22 mouse cellular contexts compared by ENCODE assay signal in the genomic region with DNA sequence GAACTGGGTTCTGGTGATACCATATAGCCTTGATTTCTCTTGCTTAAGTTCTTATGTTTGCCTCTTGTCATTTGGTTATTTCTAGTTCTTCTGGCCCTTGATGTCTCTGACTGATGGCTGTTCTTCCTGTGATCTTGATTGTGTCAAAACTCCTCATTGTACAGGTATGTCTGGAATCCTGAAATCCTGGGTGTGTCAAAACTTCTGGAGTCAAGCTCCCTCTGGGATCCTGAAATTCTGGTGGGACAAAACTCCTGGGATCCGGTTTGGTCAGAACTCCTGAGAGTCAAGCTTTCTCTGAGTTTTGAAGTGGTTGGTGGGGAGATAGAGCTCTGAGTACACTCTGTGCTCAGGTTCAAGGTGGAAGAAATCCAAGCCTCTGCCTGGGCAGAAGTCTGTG.
"Had no signal": no experiment of that assay in that cellular context is flagged by ENCODE, and none has a peak within 500 bp of the region (broad histone marks: within the 10 kb centered on the region; RNA-seq: fewer than 3 reads in every experiment).

No protein-coding gene starts in this region.

- H3K27ac ChIP-seq: lung, embryonic 15.5 days; macrophage; midbrain, embryonic 13.5 days; neural tube, embryonic 13.5 days; neural tube, embryonic 15.5 days; stomach, embryonic 15.5 days; stomach, postnatal 0 days had no signal

- H3K4me2 ChIP-seq: lung, embryonic 15.5 days; midbrain, embryonic 11.5 days; midbrain, embryonic 13.5 days; neural tube, embryonic 13.5 days; neural tube, embryonic 15.5 days; stomach, embryonic 15.5 days had no signal

- H3K4me3 ChIP-seq: lung, embryonic 15.5 days; megakaryocyte, embryonic 14.5 days; midbrain, embryonic 13.5 days; myocyte; neural tube, embryonic 13.5 days; neural tube, embryonic 15.5 days; stomach, embryonic 15.5 days had no signal

- ATAC-seq: liver, postnatal 0 days; lung, postnatal 0 days; midbrain, embryonic 13.5 days; midbrain, embryonic 16.5 days had no signal

- DNase-seq: liver, postnatal 0 days; lung, adult 2 months; lung, postnatal 14 days; lung, postnatal 36 days; retina, postnatal 1 day; right cerebral cortex, adult 18-20 months; right cerebral cortex, postnatal 14 days; thymus, adult 2 months; thymus, postnatal 25 days; thymus, postnatal 4 days had no signal

- H3K9ac ChIP-seq: liver, postnatal 0 days; lung, embryonic 15.5 days; midbrain, embryonic 13.5 days; neural tube, embryonic 13.5 days; neural tube, embryonic 15.5 days; stomach, embryonic 15.5 days had no signal

- H3K27me3 ChIP-seq: lung, embryonic 15.5 days; megakaryocyte, embryonic 14.5 days; midbrain, embryonic 13.5 days; neural tube, embryonic 13.5 days; neural tube, embryonic 15.5 days; stomach, embryonic 15.5 days had no signal

- H3K9me3 ChIP-seq: lung, embryonic 15.5 days; midbrain, embryonic 13.5 days; neural tube, embryonic 13.5 days; neural tube, embryonic 15.5 days; stomach, embryonic 15.5 days had no signal

- H3K36me3 ChIP-seq: lung, embryonic 15.5 days; midbrain, embryonic 13.5 days; neural tube, embryonic 13.5 days; neural tube, embryonic 15.5 days; stomach, embryonic 15.5 days had no signal

- H3K4me1 ChIP-seq: lung, embryonic 15.5 days; megakaryocyte, embryonic 14.5 days; midbrain, embryonic 13.5 days; neural tube, embryonic 13.5 days; neural tube, embryonic 15.5 days; stomach, embryonic 15.5 days had no signal
